11 mouse cellular contexts compared by ENCODE assay signal in genomic region chr1:179842568-179842967, GRCm38 (mm10). TPM values are rescaled to one million over a fixed set of nuclear protein-coding genes. Genes with fewer than 3 reads are reported as not detected.
DNase-seq lines count a peak whose midpoint lies in the region; ATAC-seq lines count a peak whose summit lies in the region.
"Had no signal": no experiment of that assay in that cellular context is flagged by ENCODE, and none has a peak within 500 bp of the region (broad histone marks: within the 10 kb centered on the region; RNA-seq: fewer than 3 reads in every experiment).

No protein-coding gene starts in this region.

- H3K9me3 ChIP-seq in forebrain, embryonic 13.5 days (replicated peaks), result no peaks in the 10 kb centered on the region

- no peaks in the 10 kb centered on the region for H3K4me1 ChIP-seq in forebrain, embryonic 13.5 days

- no peak overlapping the region for H3K9ac ChIP-seq in forebrain, embryonic 13.5 days

- DNase-seq in left cerebral cortex, postnatal 4 days, result peak; percentile 15
- no peak for DNase-seq in left cerebral cortex, postnatal 14 days (ENCODE audit: low spot score in 2 of 2)
- DNase-seq in adrenal gland, postnatal 36 days, result peak; percentile 26 to 41
- DNase-seq in gastrocnemius, adult 8-10 months (ENCODE audit: low spot score in 2 of 2), result peak; percentile 41 to 56
- peak; percentile 86 for DNase-seq in lung, postnatal 36 days
- no peak for DNase-seq in cerebellum, adult 11 months
- no peak for DNase-seq in spleen, adult 12 weeks (ENCODE audit: low spot score)
- DNase-seq: cerebellum, postnatal 36 days had no signal

- no peak overlapping the region for H3K4me3 ChIP-seq in forebrain, embryonic 13.5 days

- no peaks in the 10 kb centered on the region for H3K27me3 ChIP-seq in forebrain, embryonic 13.5 days

- no peak for ATAC-seq in forebrain, embryonic 13.5 days

- H3K27ac ChIP-seq in forebrain, embryonic 13.5 days, result no peak overlapping the region

- intact Hi-C loops in left cerebral cortex, postnatal 4 days (cut with DNase I), result no loop called here
- intact Hi-C loops in left cerebral cortex, postnatal 14 days (cut with DNase I), result no loop called here

- no peaks in the 10 kb centered on the region for H3K36me3 ChIP-seq in forebrain, embryonic 13.5 days (ENCODE audit: poor library complexity, severe bottlenecking)

- no peak overlapping the region for H3K4me2 ChIP-seq in forebrain, embryonic 13.5 days

- 72% methylated on average over 7 of the region's 7 CpGs for WGBS in forebrain, embryonic 13.5 days

RNA-seq across cellular contexts. Expression of gene Ahctf1, which starts 39.1 kb away (rescaled TPM):
- 10 to 100 TPM; 37.3 to 40.5 TPM for total RNA-seq in left cerebral cortex, postnatal 4 days (2021)
- total RNA-seq in left cerebral cortex, postnatal 14 days (2021), result 10 to 100 TPM; 24.6 to 28.4 TPM
- total RNA-seq in adrenal gland, postnatal 36 days (2021), result 10 to 100 TPM; 37.0 to 43.5 TPM
- 10 to 100 TPM; 18.5 to 21.2 (median 20.1) TPM for total RNA-seq in gastrocnemius, adult 8-10 months (2022)
- polyA plus RNA-seq in forebrain, embryonic 13.5 days (2015; fragmentation: Nextera tagmentation; extraction: Ambion mirVana), result 24.0 TPM in 2 replicates

RNA-seq across cellular contexts. Expression of gene Gm10518, which starts 39.4 kb away (rescaled TPM):
- under 1 TPM in 1 of 2 experiments, not detected in 1; 0.30 TPM for total RNA-seq in left cerebral cortex, postnatal 4 days (2021)
- total RNA-seq in left cerebral cortex, postnatal 14 days (2021), result not detected
- total RNA-seq in adrenal gland, postnatal 36 days (2021), result not detected
- total RNA-seq in gastrocnemius, adult 8-10 months (2022), result not detected
- not detected in 2 replicates for polyA plus RNA-seq in forebrain, embryonic 13.5 days (2015; fragmentation: Nextera tagmentation; extraction: Ambion mirVana)
- total RNA-seq: layer of hippocampus, adult 18-20 months had no signal
- polyA plus RNA-seq: frontal cortex, adult 2 months had no signal

Comparison
In these comparisons a context has a peak if more than half of its experiments do, and no peak if none do; other contexts are left out.
1. DNase-seq: peak in left cerebral cortex, postnatal 4 days (single experiment), adrenal gland, postnatal 36 days (2 of 2), gastrocnemius, adult 8-10 months (2 of 2) and lung, postnatal 36 days (single experiment); none in left cerebral cortex, postnatal 14 days (0 of 2), cerebellum, adult 11 months (single experiment) and spleen, adult 12 weeks (single experiment).